Mouse (Mus musculus) MEL (cell line): ENCODE results near the gene Ly6g6c.

ENCODE experiments used
- CHD2 ChIP-seq: IDR thresholded peaks from 2 replicates; pipeline ENCODE4 v1.6.1; 2011; ENCODE audit warnings: low read length, improper control_type of control experiment
- CTCF ChIP-seq, 3 experiments: IDR thresholded peaks in 2 of 3; conservative IDR thresholded peaks in 1 of 3; 2 replicates each; pipeline ENCODE4 v1.5.1; 2011 to 2012; ENCODE audit warnings: low read length in 3 of 3, low read depth in 2 of 3, mild to moderate bottlenecking in 2 of 3, improper control_type of control experiment in 1 of 3, inconsistent platforms in 1 of 3, mixed read lengths in 1 of 3, moderate library complexity in 1 of 3; ENCODE audit not compliant: control insufficient read depth in 1 of 3, insufficient read depth in 1 of 3, poor library complexity in 1 of 3, severe bottlenecking in 1 of 3
- EP300 ChIP-seq, 2 experiments: IDR thresholded peaks; 2 replicates each; pipeline ENCODE4 v1.6.1; 2011; ENCODE audit warnings: improper control_type of control experiment in 2 of 2, low read length in 2 of 2, low read depth in 1 of 2, mild to moderate bottlenecking in 1 of 2
- MAX ChIP-seq: IDR thresholded peaks from 2 replicates; pipeline ENCODE4 v1.6.1; 2011; ENCODE audit warnings: low read length, improper control_type of control experiment
- TAL1 ChIP-seq: IDR thresholded peaks from 2 replicates; pipeline ENCODE4 v1.6.1; 2012; ENCODE audit warnings: mild to moderate bottlenecking, inconsistent platforms, low read length, moderate library complexity, mixed read lengths
- ZMIZ1 ChIP-seq: IDR thresholded peaks from 2 replicates; pipeline ENCODE4 v1.6.1; 2012; ENCODE audit warnings: low read depth, mild to moderate bottlenecking, inconsistent platforms, low read length, improper control_type of control experiment, moderate library complexity

- TF ChIP-seq CTCF (IDR thresholded peaks at IDR 0.05 in 2 of 3, conservative IDR thresholded peaks at IDR 0.05 in 1 of 3; ENCODE audit: control insufficient read depth in 1 of 3, insufficient read depth in 1 of 3, low read depth in 2 of 3, low read length in 3 of 3, poor library complexity in 1 of 3, severe bottlenecking in 1 of 3) (peak in 1 of 3 experiments; percentile 51; a peak in 2 of 6 replicates), TAL1 (no peak), EP300 (IDR thresholded peaks at IDR 0.05; ENCODE audit: low read depth in 1 of 2, low read length in 2 of 2) (no peak), MAX (no peak), ZMIZ1 (no peak), CHD2 (no peak)
Measured at GRCm38 (mm10) chr17:35106522-35106921, 41.3 kb downstream of the Ly6g6c start.
